Mouse (Mus musculus): ENCODE results near the gene Fam50b.

DNA sequence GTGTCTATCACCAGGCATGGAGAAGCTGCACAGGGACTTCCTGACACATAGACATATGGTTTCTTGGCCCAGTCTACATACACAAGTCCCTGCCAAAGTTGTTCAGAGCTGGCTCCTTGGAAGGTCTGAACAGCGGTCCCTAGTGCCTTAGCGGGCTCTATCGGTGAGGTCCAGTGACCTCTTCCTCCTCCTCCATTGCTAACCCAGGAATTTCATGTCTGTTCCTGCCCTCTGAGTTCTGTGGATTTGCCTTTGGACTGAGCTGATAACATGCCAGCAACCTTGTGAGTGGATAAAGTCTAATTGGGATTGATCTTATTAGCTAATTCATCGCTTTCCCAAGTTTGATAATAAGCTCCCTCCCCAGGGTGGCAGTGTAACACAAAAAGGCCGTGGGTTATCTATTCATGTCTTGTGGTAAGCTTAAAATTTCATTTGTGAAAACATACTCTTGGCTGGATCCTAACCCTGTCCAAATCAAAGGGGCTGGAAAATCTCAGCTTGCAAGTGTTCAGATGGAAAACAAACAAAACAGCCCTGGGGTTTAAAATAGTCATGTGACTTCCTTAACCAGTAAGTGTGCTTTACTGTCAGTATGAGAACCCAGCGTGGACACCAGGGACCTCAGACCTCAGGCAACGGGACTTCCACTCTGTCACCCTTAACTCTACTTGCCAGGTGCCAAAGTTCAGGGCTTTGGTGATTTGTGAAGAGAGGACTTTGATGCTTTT lies 3.5 kb downstream of the Fam50b start:
- no peak for TF ChIP-seq POLR2A (IDR thresholded peaks at IDR 0.05; ENCODE audit: borderline replicate concordance, extremely low read depth, insufficient read depth, insufficient read length, poor library complexity, severe bottlenecking)
- no peak for TF ChIP-seq CTCF (IDR thresholded peaks at IDR 0.05; ENCODE audit: borderline replicate concordance, extremely low read depth, insufficient read depth, insufficient read length)

Data from brain, embryonic 14.5 days (tissue).